Mouse (Mus musculus): Measurements from ENCODE around the gene Mapkap1.

Mapkap1 gene

GRCm38 (mm10) chr2:34533281-34533680, 126.7 kb downstream of the Mapkap1 start:
- DNase-seq: no peak

- DNase-seq: peak; percentile 34
Measured at GRCm38 (mm10) chr2:34534996-34535395, 128.4 kb downstream of the Mapkap1 start.

- DNase-seq: no peak
Measured at GRCm38 (mm10) chr2:34537356-34537755, 130.8 kb downstream of the Mapkap1 start.

- DNase-seq: no peak
Measured at GRCm38 (mm10) chr2:34543581-34543980, 137.0 kb downstream of the Mapkap1 start.

GRCm38 (mm10) chr2:34544021-34544420, 137.4 kb downstream of the Mapkap1 start:
- DNase-seq: no peak

GRCm38 (mm10) chr2:34544646-34545395, 138.2 kb downstream of the Mapkap1 start:
- peak; percentile 32 for DNase-seq

GRCm38 (mm10) chr2:34546176-34546677, 139.7 kb downstream of the Mapkap1 start:
- DNase-seq: no peak

GRCm38 (mm10) chr2:34547516-34547915, 140.9 kb downstream of the Mapkap1 start:
- DNase-seq: no peak

GRCm38 (mm10) chr2:34548961-34549360, 142.4 kb downstream of the Mapkap1 start:
- no peak for DNase-seq

- DNase-seq: no peak
Measured at GRCm38 (mm10) chr2:34549469-34549868, 142.9 kb downstream of the Mapkap1 start.

- DNase-seq: no peak
Measured at GRCm38 (mm10) chr2:34552772-34553171, 146.2 kb downstream of the Mapkap1 start.

GRCm38 (mm10) chr2:34553580-34554231, 147.1 kb downstream of the Mapkap1 start:
- DNase-seq: no peak

GRCm38 (mm10) chr2:34560146-34560545, 153.6 kb downstream of the Mapkap1 start:
- no peak for DNase-seq

- no peak for DNase-seq
Measured at GRCm38 (mm10) chr2:34563089-34563694, 156.6 kb downstream of the Mapkap1 start.

GRCm38 (mm10) chr2:34563865-34564264, 157.3 kb downstream of the Mapkap1 start:
- DNase-seq: no peak

GRCm38 (mm10) chr2:34566146-34566545, 159.6 kb downstream of the Mapkap1 start:
- peak; percentile 78 for DNase-seq

GRCm38 (mm10) chr2:34566601-34567000, 160.0 kb downstream of the Mapkap1 start:
- DNase-seq: no peak

GRCm38 (mm10) chr2:34569131-34569530, 162.6 kb downstream of the Mapkap1 start:
- DNase-seq: no peak

GRCm38 (mm10) chr2:34570378-34570777, 163.8 kb downstream of the Mapkap1 start:
- DNase-seq: no peak

GRCm38 (mm10) chr2:34571096-34571495, 164.5 kb downstream of the Mapkap1 start:
- no peak for DNase-seq

GRCm38 (mm10) chr2:34573073-34573472, 166.5 kb downstream of the Mapkap1 start:
- no peak for DNase-seq

GRCm38 (mm10) chr2:34588546-34588945, 182.0 kb downstream of the Mapkap1 start:
- no peak for DNase-seq

- no peak for DNase-seq
Measured at GRCm38 (mm10) chr2:34591721-34592360, 185.3 kb downstream of the Mapkap1 start.

All from kidney, postnatal 10 days (tissue).